Mouse (Mus musculus) skeletal muscle tissue, adult 2 months (tissue): ENCODE results near the gene Clpb.
"Not testable (repeated sequence)": the region's sequence is repeated elsewhere in the genome, so short reads cannot be mapped to it uniquely, and the experiment has no call there.

ENCODE experiments used
- DNase-seq: peaks from one replicate; pipeline ENCODE4 v3.0.0-alpha.2; 2012; ENCODE audit warnings: low read depth, low spot score

The Clpb gene

DNA sequence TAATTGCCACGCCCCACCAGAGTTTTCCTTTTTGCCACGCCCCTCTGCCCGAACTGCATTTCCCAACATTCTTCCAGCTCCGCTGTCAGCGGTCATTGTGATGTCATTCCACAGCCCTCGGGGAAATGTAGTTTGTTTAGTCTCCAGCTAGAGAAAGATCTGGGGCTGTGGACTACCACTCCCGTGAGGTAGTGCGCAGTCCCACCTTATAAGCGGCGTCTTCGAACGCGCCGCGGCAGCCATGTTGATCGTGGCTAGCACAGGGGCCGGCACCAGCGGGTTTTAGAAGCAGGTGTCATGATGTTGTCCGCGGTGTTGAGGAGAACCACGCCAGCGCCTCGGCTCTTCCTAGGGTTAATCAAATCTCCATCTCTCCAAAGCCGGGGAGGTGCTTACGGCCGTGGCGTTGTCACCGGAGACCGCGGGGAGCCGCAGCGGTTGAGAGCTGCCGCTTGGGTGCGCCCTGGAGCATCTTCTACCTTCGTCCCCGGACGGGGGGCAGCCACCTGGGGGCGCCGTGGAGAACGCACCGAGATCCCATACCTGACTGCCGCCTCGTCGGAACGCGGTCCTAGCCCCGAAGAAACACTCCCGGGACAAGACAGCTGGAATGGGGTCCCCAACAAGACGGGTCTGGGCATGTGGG, at the start of gene Clpb:
Gene Clpb, plus strand, starts transcription at position 120 of the 646 bp plus-strand sequence.
- peak; percentile 94 for DNase-seq

DNA sequence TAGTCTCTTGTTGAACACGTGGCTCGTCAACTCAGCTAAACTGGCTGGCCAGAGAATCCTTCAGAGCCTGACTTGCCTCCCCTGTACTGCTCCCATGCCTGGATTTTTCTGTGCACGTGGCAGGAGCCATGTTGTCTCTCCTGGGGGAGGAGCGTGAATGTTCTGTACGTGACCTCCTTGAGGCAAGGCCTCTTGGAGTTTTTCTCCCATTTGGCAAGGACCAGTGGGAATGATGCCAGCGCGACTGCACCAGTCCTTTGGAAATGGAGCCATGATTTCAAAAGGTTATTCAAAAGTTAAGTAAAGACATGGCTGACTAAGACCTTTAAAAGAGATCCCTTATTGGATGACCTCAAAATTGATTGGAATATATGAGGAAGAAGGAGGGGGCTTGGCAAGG, 48.0 kb upstream of the Clpb start:
- peak; percentile 14 for DNase-seq

GRCm38 (mm10) chr7:101616136-101616835, 47.1 kb upstream of the Clpb start:
- DNase-seq = no peak

DNA sequence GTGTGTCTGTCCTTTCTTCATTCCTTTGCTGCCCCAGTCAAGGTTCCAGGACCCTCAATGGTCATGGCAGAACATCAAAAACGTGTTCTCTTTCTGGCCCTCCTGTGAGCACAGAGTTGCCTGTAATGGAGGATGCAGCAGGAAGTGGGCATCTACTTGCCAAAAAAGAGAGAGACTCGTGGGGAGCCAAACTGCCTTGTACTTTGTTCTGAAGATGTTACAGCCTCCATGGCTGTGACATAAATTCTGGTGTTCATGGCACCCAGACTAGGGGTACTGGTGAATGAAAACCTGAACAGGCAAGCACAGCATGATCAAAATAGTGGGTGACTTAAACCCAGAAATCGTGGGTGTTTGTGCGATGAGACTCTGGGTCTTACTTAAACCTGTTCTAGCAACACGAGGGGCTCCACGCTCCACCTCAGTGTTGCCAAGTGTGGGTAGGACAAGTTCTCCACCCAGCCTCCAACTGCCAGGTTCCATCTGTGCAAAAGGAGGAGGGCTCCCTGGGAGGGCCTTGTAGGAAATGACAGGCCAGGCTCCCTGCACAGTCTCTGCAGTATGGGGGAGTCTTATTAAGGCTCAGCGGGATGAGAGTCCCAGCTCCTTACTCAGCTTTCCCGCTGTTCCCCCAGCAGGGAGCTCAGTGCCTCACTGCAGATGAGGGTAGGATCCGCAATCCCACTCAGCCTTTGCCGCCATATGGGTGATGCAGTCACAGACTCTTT, 45.8 kb upstream of the Clpb start:
- DNase-seq = no peak

GRCm38 (mm10) chr7:101618273-101618672, 45.2 kb upstream of the Clpb start:
- DNase-seq = no peak

DNA sequence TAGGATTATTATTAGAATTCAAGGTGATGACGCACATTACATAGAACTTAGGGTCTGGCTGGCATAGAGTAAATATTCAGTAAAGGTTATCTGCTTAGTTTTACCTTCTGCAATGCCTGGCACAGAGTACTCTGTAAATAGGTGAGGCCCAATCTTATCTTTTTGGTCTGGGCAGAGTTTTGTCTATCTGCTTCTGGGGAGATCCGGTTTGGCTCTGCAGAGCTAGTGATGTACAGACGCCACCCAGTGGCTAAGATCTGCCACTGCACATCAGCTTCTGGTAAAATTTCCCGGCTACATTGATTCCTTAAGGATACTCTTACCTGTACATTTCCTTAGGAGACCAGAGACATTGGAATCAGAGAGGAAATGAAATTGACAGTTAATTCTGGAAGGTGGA, 43.1 kb upstream of the Clpb start:
- peak; percentile 6 for DNase-seq

DNA sequence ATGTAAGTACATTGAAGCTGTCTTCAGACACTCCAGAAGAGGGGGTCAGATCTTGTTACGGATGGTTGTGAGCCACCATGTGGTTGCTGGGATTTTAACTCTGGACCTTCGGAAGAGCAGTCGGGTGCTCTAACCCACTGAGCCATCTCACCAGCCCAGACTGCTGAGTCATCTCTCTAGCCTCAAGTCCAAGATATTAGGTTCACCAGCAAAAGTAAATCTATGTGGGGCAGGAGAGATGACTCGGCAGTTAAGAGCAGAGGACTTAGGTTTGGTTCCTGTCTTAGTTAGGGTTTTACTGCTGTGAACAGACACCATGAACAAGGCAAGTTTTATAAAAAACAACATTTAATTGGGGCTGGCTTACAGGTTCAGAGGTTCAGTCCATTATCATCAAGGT, 41.6 kb upstream of the Clpb start:
- not testable (repeated sequence) for DNase-seq

DNA sequence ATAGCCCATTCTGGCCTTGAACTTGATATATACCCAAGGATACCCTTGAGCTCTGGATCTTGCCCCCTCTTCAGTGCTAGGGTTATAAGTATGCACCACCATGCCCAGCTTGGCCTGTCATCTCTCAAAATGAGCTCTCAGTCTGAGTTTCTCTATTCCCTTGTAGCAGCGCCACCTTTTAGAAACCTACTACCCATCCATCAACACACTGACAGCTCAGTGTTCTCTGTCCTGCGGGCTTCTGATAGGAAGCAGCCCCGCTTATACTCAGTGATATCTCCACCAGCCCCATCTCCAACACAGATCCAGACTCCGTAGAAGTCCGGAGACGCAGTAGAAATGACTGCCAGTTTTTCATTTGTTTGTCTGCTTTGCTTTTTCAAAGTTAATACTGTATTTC, 39.1 kb upstream of the Clpb start:
- DNase-seq = no peak

- DNase-seq = not testable (repeated sequence)
These were observed 36.3 kb upstream of the Clpb start for GRCm38 (mm10) chr7:101627166-101627565.

GRCm38 (mm10) chr7:101628481-101628880, 35.0 kb upstream of the Clpb start:
- no peak for DNase-seq

DNA sequence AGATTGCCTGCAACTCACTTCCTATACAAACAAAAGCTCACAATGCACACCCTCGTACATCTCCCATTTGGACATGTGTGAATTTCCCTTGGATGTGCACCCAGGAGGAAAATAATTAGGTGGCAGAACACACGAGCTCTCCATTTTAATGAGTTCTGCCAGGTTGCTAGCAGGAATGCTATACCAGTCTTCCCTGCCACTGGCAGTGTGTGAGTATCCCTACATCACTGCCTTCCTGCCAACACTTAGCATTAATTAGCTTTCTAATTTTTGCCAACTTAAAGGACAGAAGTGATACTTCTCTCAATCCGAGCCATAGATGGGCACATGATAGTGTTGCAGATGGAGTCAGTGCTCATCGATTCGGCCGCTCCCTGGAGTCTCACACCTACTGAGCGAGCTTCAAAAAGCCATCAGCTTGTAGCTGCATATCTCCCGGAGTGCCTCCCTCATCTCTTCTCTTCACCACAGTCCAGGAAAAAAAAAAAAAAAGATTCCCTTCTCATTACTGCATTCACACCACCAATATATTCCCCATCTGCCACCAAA, 29.7 kb upstream of the Clpb start:
- DNase-seq = no peak

DNA sequence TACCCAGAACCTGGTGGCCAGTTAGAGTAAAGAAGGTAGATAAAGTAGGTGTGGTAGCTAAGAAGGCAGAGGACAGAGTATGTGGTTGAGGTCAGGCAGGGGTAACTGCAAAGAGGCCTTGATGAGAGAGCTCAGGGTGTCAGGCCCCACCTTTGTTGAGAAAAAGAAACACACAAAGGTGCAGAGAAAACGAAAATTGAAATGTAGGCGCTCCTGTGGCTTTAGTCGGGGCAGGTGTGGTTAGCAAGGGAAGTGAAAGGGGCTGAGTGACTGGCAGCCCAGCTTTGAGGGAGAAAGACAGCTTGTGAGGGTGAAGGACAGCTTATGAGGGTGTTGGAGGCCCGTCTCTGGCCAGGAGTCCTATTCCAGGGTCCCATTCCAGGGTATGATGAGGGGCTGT, 28.9 kb upstream of the Clpb start:
- no peak for DNase-seq

DNA sequence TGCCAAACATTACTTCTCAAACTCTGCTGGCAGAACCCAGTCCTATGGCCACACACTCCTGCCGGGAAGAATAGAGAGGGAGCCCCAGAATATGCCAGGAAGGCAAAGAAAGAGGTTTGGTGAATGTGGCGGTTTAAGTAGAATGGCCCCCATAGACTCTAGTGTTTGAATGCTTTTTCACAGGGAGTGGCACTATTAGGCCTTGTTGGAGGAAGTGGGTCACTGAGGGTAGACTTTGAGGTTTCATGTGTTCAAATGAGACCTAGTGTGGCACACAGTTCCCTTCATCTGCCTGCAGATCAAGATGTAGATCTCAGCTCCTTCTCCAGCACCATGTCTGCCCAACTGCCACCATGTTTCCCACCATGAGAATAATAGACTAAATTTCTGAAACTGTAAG, 27.4 kb upstream of the Clpb start:
- DNase-seq = no peak

GRCm38 (mm10) chr7:101643879-101644278, 19.6 kb upstream of the Clpb start:
- no peak for DNase-seq

- DNase-seq = no peak
These were observed 13.7 kb upstream of the Clpb start for GRCm38 (mm10) chr7:101649729-101650128.

- DNase-seq = no peak
These were observed 12.9 kb upstream of the Clpb start for GRCm38 (mm10) chr7:101650565-101650964.

- peak; percentile 78 for DNase-seq
These were observed 9.7 kb upstream of the Clpb start for GRCm38 (mm10) chr7:101653681-101654209.

DNA sequence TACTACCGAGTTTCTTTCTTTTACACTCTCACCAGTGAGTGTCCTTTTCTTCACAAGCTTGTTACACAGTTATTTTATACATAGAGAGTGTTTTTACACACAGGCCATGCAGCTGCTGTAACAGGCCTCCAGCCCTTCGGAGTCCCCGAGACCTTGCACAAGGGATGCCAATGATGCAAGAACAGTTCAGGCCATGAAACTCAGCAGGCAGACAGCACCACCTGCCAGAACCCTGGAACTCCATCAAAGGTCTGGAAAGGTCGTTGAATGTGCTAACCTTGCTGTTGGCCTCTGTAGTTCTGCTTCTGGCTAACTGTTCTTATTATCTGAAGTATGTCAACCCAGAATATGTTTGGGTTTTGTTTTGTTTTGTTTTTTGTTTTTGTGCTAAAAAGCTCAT, 8.5 kb upstream of the Clpb start:
- peak; percentile 44 for DNase-seq

DNA sequence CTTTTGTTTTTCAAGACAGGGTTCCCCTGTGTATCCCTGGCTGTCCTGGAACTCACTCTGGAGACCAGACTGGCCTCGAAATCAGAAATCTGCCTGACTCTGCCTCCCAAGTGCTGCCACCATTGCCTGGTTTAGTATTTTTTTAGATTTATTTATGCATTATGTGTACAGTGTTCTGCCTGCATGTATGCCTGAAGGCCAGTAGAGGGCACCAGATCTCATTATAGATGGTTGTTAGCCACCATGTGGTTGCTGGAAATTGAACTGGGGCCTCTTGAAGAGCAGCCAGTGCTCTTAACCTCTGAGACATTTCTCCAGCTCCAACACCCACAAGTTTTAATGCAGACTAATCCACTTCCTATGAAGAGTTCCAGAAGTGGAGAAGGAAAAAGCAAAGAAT, 1.4 kb upstream of the Clpb start:
- no peak for DNase-seq

GRCm38 (mm10) chr7:101666581-101666980, 3.1 kb downstream of the Clpb start:
- DNase-seq = peak; percentile 59

DNA sequence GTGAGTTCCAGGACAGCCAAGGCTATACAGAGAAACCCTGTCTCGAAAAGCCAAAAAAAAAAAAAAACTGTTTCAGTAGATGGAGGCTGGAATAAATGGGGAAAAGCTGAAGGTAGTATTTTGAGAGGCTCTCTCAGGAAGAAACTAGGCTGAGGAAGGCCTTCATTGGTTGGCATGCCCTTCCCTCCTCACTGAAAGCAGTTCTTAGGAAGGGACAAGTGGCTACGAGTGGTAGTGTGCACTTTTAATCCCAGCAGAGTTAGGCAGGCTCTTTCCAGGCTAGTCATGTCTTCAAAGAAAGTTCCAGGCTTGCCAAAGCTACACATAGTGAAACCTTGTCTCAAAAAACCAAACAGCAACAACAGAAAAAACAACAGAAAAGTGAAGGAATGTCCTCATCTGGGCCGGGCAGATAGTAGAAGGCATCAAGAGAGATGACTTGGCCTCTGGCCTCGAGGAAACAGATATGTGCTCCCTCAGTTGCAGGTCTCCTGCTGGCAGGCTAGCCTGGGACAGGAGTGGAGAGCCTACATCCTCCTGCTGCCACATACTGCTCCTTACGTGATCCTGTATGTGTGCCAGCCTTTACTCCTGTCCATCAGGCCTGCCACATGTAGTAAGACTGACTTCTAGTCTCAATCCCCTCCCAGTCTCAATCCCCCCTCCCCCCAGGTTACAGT, 8.3 kb downstream of the Clpb start:
- DNase-seq = no peak

GRCm38 (mm10) chr7:101673497-101673896, 10.1 kb downstream of the Clpb start:
- peak; percentile 78 for DNase-seq
